Mouse (Mus musculus): Measurements from ENCODE around the gene Thoc3.
"Not testable (repeated sequence)": the region's sequence is repeated elsewhere in the genome, so short reads cannot be mapped to it uniquely, and the experiment has no call there.

Gene Thoc3

GRCm38 (mm10) chr13:54468098-54469011 lies at the start of gene Thoc3:
Gene Thoc3, minus strand, starts transcription at chr13:54468849.
- DNase-seq (ENCODE audit: low spot score in 2 of 2), result peak; percentile 75 to 89

- DNase-seq (ENCODE audit: low spot score in 2 of 2), result no peak
These were observed 37.3 kb upstream of the Thoc3 start for GRCm38 (mm10) chr13:54505920-54506319.

- no peak for DNase-seq (ENCODE audit: low spot score in 2 of 2)
These were observed 36.1 kb upstream of the Thoc3 start for GRCm38 (mm10) chr13:54504611-54505260.

GRCm38 (mm10) chr13:54503604-54504521 lies 35.2 kb upstream of the Thoc3 start, which contains the start of gene Simc1:
Gene Simc1, plus strand, starts transcription at chr13:54503779.
- DNase-seq (ENCODE audit: low spot score in 2 of 2), result peak; percentile 37 to 66

GRCm38 (mm10) chr13:54503278-54503603 lies 34.6 kb upstream of the Thoc3 start:
- no peak for DNase-seq (ENCODE audit: low spot score in 2 of 2)

GRCm38 (mm10) chr13:54501957-54502690 lies 33.5 kb upstream of the Thoc3 start:
- no peak for DNase-seq (ENCODE audit: low spot score in 2 of 2)

GRCm38 (mm10) chr13:54501352-54501751 lies 32.7 kb upstream of the Thoc3 start:
- DNase-seq (ENCODE audit: low spot score in 2 of 2), result no peak

- DNase-seq (ENCODE audit: low spot score in 2 of 2), result not testable (repeated sequence)
These were observed 30.9 kb upstream of the Thoc3 start for GRCm38 (mm10) chr13:54499551-54499950.

GRCm38 (mm10) chr13:54491381-54491780 lies 22.7 kb upstream of the Thoc3 start:
- DNase-seq (ENCODE audit: low spot score in 2 of 2), result no peak

- no peak for DNase-seq (ENCODE audit: low spot score in 2 of 2)
These were observed 21.8 kb upstream of the Thoc3 start for GRCm38 (mm10) chr13:54490411-54490810.

- DNase-seq (ENCODE audit: low spot score in 2 of 2), result no peak
These were observed 12.8 kb upstream of the Thoc3 start for GRCm38 (mm10) chr13:54481498-54481897.

- no peak for DNase-seq (ENCODE audit: low spot score in 2 of 2)
These were observed 10.6 kb upstream of the Thoc3 start for GRCm38 (mm10) chr13:54479286-54479685.

- DNase-seq (ENCODE audit: low spot score in 2 of 2), result no peak
These were observed 7.1 kb upstream of the Thoc3 start for GRCm38 (mm10) chr13:54475702-54476101.

GRCm38 (mm10) chr13:54474996-54475395 lies 6.3 kb upstream of the Thoc3 start:
- DNase-seq (ENCODE audit: low spot score in 2 of 2), result no peak

GRCm38 (mm10) chr13:54471967-54472366 lies 3.3 kb upstream of the Thoc3 start:
- DNase-seq (ENCODE audit: low spot score in 2 of 2), result no peak

- no peak for DNase-seq (ENCODE audit: low spot score in 2 of 2)
These were observed 334 bp upstream of the Thoc3 start for GRCm38 (mm10) chr13:54469012-54469354.

- DNase-seq (ENCODE audit: low spot score in 2 of 2), result no peak
These were observed 9.4 kb downstream of the Thoc3 start for GRCm38 (mm10) chr13:54459282-54459681.

GRCm38 (mm10) chr13:54457062-54457461 lies 11.6 kb downstream of the Thoc3 start:
- DNase-seq (ENCODE audit: low spot score in 2 of 2), result no peak

GRCm38 (mm10) chr13:54447496-54448224 lies 21.0 kb downstream of the Thoc3 start:
- peak; percentile 36 to 47 for DNase-seq (ENCODE audit: low spot score in 2 of 2)

GRCm38 (mm10) chr13:54446686-54447495 lies 21.8 kb downstream of the Thoc3 start:
- peak; percentile 60 to 86 for DNase-seq (ENCODE audit: low spot score in 2 of 2)
